Mouse (Mus musculus): ENCODE measurements at regions not wholly inside any gene's neighbourhood (a gene's known extent, or its start where the extent isn't known, plus 50 kb on each side); places are given as distances from the start of the nearest gene placed in this dataset.

GRCm38 (mm10) chr8:92231326-92232225 lies 125.8 kb upstream of the Irx5 start:
- TF ChIP-seq GATA1 (IDR thresholded peaks at IDR 0.05; ENCODE audit: borderline replicate concordance, low read length), result no peak
- TF ChIP-seq CTCF (IDR thresholded peaks at IDR 0.05; ENCODE audit: low read depth, low read length), result no peak
